Mouse (Mus musculus) cerebellum, adult 11 months (tissue): Measurements from ENCODE around the gene St7l.

Experiments
- DNase-seq: peaks from one replicate; pipeline ENCODE4 v3.0.0; 2022

The St7l gene

DNA sequence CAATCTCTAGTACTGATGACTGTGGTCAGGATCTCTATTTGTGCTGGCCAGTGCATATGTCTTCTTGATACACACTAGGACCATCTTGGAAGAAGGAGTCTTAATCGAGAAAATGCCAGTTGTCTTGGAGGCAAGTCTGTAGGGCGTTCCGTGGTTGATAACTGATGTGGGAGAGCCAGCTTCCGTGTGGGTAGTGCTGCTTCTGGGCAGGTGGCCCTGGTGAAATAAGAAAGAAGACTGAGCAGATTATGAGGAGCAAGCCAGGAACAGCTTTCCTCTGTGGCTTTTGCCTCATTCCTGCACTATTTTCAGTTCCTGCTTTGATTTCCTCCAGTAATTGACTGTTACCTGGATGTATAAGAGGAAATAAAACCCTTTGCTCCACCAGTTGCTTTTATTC is 41.6 kb downstream of the St7l start:
- no peak for DNase-seq

DNA sequence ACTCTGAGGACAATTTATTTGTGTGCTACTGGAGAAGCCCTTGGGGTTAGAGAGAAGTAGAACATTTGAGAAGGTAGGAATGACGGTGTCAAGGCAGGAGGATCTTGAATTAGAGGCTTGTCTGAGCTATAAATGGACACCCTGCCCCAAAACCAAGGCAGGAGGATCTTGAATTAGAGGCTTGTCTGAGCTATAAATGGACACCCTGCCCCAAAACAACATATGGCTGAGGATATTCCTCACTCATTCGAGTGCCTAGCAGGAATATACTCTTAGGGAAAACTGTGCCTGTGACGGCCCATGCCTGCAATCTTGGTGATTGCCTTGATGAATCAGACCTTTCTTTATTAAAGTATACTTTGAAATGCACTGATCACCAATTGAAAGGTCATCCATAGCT is 42.2 kb downstream of the St7l start:
- DNase-seq: no peak

DNA sequence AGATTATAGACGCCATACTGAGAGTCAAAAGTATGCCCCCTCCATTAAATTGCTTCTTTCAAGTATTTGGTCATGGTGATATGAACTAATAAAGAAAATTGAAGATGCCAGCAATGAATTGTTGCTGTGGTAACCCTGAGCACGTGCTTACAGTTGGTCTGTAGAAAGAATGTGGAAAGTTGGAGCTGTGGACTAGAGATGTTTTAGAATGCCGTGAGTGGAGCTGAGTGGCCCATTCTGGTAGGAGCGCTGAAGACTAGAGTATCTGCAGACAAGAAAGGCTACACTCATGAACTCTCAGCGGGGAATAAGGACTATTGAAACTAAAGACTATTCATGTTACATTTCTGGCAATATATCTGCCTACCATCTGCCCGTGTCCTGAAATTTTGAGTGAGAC is 45.4 kb downstream of the St7l start:
- no peak for DNase-seq

DNA sequence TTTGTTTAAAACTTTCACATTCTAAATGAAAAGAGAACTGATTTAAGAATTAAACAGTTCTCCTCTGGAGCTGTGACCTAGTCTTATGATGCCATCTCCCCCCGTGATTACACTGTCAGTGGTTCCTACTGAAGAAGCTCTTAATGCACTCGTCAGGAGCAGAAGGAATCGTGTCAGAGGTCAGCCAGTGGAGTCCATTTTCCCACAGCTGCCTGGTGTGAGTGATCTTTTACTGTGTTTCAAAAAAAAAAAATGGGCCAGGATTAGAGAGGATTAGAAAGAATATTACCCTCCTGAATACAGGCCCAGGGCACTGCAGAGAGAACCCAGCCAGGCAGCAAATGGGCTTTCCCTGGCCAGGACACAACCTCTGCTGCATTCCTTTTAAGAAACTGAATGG is 51.2 kb downstream of the St7l start:
- no peak for DNase-seq

DNA sequence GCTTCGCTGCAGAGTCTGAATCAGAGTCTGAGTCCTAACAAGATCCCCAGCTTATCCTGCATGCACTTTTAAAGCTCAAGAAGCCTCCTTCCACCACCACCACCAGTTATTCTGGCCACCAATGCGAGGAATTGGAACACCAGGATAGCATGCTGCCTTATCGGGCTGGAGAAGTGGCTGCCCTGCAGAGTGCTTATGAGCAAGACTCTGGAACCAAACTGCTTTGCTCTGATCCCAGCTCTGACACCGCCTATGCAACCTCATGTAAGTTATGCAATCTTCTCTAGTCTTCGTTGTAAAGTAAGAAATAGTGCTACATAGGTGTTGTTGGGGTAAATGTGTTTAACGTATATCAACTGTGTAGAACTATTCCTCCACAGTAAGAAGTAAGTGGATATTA is 65.6 kb downstream of the St7l start:
- no peak for DNase-seq

DNA sequence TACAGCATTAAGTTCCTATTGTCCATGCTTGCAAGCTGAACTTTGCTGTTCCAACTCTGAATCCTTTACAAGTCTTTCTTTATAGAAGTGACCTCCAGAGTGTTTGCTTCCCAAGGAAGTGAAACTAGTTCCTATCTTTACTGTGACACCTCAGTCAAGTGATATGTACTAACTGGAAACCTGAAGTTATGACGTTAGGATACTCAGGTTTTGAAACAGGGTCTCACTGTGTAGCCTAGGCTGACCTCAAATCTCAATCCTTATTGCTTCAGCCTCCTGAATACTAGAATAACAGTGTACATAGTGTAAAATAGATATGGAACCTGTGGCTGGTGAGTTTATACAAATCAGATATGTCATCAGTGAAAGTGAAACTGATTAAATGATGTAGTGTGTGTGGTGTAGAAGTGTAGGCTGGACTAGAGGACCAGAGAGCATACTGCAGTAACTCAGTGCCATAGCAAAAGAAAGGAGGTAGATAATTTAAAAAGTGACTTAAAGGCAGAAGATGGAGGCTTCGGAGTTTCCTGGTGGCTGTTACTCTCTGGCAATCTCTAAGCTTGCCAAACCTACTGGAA is 74.0 kb downstream of the St7l start:
- DNase-seq: no peak

DNA sequence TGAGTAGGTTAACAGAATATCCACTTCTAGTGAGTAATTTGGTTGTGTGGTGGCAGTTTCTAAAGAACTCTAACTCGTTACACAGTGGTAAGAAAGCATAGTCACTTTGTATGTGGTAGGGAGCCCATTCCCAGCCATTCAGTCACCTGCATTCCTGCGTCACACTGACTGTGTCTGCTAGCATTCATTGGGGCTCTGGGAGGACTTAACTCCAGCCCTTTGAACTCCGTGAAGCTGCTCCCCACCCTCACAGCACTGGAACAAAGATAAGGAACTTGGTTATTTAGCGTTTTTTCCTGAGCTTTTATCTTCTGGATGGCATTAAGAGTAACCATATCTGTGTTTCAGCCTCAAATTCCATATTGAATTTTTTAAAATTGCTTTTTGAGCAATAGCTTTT is 74.5 kb downstream of the St7l start:
- DNase-seq: no peak

DNA sequence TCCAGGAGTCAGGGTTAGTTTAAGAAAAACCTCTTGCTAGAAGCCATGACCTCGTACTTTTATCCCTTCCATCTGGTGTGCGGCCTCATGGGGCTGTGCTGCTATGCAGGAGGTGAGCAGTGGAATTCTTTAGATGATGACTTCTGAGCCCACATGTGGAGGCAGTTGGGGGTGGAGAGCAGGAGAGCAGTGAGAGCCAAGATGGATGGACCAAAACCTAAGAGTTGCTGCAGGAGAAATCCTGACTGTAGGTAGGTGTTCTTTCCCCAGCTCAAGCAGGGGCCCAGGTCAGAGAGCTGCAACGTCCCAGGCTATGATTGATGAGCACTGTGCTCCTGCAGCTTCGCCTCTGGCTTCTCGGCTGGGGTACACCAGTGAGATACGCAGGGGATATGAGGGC is 76.9 kb downstream of the St7l start:
- DNase-seq: no peak

DNA sequence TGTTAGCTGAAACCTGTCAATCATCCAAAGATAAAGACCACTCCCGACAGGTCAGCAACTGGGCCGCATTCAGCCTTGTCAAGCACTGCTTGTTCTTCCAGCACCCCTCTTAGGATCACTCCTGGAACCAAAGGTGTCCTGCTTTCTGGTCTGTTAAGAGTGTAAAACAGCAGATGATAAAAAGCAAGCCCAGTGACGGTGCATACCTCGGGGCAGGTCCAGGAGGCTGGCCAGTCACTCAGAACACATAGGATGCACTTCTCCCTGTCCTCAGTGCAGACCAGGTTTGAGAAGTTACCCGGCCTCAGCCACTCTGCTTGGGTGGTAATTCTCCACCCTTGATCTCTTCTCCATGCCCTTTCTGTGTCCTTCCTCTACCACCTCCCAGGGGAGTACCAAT is 78.9 kb downstream of the St7l start:
- no peak for DNase-seq

DNA sequence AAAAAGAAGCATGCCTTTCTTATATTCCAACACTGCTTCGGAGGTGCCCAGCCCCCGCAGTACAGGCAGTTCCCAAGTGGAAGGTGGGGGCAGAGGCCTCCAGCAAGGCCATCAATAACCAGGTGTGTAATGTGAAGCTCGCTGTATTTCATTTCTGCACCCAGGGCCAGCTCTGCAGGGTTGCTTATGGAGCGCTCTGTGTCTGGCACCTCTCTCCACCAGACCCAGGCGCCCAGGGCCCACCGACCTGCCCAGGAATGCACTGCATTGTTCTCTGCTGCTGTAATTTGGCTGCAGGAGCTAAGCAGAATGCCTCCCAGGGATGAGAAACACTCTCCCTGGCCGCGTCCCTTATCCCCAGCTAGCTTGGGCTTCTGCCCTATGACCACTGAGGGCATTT is 79.5 kb downstream of the St7l start:
- DNase-seq: no peak

DNA sequence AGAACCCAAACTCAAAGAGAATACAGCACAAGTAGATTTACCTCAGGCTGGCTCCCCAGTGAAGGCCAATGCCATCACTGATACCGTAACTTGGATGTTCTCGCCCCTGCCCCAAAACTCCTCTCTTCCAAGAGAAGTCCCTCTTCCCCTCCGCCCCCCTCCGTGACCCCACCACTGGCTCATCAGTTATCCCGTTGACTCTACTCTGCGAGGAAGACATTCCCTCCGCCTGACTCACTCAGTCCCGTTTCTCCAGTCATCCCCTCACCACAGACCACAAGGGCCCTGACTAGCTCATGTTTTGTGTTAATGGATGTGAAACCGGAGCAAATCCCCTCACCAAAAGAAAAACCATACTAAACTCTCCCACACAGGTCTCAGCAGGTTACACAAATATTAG is 81.1 kb downstream of the St7l start:
- DNase-seq: no peak

DNA sequence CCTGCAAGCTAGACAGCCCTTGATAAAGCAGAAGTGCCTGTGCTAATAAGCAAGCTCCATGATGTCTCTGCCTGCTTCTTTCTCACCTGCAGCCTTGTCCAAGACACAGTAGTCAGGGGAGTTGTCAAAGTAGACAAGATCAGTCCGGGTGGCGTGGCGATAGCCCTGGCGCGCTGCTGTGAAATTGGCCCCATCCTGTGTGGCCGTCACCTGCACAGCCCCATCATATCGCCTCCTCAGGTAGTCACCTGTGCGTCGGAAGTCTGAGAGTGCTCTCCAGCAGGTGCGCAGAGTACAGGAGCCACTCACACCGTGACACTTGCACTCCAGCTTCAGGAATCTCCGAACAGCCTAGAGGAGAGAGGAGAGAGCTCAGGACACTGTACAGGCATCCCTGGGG is 87.1 kb downstream of the St7l start:
- no peak for DNase-seq

DNA sequence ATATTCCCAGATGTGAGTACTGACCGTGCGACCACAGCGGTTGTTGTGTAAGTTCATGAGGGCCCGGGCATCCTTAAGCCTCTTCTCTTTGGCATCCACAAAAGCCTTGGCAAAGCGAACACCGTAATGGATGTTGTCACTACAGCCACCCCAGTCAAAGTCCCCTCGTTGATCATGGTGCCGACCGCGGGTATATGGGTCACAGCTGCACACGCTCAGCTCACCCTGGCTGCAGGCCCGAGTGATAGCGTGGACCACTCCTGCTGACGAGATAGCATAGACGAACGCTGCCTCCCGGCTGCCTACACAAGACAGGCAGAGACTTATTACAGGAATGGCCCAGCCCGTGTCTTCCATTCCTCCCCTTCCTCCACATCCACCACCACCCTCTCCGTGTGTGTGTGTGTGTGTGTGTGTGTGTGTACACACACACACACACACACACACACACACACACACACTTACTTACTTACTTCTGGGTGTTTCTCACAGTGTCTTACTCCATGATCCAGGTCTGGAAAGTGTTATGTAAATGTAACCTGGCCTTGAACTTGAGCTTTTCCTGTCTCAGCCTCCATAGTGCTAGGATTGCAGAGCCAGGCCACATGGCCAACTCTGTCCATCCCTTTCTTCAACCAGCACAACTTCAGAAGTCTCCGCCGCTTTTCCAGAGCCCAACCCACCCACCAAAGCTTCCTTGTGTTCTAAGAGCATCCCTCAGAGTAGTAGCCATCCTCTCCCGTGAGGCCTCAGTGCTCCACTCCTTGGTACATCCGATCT is 89.3 kb downstream of the St7l start:
- no peak for DNase-seq

DNA sequence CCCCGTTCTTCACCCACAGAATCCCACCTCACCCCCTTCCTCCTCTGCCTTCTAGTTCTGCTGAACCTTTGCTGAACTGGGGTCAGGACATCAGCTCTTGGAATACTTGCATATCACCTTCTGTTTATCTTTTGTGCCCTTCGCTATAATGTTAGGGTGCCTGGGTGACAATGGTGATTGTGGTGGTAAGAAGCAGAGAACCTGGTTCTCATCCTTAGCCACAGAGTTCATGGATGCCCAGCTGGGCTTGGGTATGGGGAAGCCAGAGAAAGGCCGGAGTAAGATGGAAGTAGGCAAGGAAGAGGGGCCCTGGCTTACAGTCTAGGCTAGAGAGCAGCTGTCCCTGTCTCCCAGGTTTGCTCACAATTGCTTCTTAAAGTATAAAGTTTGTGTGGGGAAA is 90.3 kb downstream of the St7l start:
- DNase-seq: no peak

DNA sequence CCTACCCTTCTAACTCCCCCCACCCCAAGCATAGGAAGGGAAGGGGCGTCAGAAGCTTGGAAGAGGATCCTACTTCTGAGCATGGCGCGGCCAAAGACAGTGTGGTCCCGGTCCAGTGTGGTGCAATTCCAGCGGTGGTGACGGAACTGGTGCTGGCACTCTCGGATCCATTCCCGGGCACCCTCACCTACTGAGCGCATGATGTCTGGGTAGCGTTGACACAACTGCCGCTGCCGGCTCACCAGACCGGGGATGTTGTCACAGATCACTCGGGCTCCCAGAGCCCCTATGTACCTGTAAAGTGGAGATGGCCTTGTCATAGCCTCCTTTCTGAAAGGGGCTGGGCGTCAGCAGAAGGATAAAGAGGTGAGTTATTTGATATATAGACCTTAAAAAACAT is 90.7 kb downstream of the St7l start:
- DNase-seq: no peak

DNA sequence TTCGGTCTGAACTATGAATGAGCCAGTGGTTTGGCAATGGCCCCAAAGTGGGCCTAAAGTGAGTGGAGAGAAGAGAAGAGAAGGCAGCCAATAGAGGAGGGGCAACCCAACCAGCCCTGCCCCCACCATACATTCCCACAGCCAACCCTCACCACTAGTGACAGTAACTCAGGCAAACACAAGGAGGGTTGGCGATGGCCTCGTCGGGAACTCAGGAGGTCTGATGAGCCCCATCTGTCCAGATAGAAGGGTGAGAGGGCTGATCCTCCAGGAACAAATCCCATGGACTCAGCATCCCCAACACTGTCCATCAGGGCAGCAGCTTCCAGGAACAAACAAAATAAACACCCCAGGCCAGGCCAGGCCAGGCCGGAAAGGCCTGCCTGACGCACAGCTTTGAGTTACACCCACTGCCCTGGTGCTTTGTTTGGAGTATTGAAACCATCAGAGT is 92.4 kb downstream of the St7l start:
- no peak for DNase-seq

DNA sequence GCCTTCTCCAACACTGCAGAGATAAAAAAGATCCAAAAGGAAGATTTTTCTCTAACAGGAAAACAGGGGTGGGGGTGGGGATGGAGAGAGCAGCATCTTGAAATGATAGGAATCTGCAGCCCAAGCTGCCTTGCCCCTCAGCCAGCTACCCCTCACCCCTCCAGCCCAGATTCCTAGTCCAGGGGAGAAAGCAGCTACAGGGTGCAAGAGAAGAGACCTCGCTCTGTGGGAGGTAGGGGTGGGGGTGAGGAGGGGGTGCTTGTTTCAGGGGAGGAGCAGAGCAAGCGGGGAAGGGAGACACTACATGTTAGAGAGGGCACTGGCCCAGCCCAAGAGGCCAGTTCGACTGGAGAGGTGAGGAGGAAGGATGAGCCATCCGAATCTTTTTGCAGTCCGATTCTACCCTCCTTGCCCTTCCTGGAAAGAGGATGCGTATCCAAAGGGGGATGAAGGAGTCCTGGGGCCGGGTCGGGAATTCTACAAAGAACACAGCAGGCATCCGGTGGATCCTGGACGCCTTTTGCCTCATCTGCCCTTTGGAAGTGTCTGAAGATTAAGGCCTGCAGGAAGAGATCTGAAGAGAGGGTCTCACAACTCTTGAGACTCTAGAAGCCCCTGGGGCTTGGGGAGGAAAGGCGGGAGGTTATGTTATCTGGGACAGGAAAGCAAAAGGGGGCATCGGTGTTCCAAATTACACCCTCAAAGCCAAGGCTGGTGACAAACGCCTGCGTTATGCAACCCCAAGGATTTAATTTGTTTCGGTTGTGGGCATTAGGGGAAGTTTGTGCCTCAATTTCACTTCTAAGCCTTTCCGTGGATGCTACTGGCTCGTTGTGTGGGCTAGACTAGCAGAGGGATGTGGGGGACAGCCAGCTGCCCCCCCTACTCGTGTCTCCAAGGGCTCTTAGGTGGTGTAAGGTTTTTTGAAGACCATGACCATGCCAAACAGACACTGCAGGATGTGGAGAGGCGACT is 96.5 kb downstream of the St7l start:
- DNase-seq: no peak

DNA sequence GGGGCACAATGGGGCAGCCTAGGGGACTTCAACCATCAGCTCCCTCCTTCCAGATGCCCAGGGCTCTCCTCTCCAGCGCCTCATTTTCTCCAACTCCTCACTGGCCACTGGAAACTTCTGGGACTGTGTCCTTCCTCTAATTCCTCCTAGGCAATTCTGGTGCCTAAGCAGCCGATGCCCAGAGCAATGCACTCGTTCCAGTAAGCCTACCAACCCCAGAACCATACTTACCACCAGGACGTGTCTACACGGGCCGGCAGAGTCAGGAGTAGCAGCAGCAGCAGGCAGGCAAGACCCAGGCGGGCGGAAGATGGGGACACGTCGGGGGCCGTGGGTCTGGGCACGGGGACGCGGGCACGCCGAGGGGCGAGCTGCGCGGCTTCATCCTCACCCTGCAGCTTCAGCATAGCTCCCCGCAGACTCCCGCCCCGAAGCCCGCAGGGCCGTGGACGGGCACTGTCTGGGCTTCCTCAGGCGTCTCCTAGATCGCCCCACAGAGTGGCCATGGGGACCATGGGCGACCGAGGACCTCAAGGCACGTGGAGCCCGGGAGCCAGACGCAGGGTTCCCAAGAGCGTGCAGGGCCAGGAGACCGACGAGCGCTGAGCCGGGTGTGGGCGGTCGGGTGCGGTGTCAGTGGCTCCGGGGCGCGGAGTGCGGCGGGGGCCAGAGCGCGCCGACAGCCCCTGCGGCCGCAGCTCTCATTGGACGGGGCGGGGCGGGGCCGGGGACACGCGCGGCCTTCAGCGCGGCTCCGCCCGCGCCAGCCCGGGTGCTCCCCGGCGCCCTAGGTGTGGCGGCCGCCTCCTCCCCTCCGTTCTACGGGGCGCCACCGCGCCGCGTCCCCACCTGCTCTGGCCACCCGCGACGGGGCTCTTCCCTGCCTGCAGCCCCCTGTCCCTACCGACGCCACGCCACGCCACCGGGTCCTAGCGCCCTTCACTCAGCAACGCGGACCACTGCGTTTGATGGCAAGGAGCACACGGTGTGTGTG is 97.6 kb downstream of the St7l start, which contains the start of gene Wnt2b:
Gene Wnt2b, minus strand, starts transcription at position 856 of the 994 bp plus-strand sequence.
- no peak for DNase-seq

DNA sequence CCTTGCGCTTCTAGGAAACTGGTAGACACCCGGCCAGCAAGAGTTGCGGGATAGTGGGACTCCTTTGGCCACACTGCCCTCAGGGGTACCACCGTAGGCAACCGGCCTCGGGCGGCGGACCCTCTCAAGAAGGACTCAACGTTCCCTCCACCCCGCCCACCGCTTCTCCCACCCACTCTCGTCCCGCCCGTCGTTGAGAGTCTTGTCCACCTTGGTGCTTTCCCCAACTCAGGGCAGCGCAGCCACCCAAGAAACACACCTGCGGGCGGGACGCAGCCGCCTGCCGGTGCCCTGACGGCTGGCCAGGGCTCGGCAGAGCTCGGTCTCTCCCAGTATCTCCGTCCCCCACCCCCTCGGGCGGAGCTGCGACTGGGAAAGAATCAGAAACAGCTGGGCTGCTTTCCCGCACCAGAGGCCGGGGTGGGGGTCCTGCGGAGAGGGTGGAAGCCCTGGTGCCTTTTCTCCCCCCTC is 98.4 kb downstream of the St7l start:
- no peak for DNase-seq

DNA sequence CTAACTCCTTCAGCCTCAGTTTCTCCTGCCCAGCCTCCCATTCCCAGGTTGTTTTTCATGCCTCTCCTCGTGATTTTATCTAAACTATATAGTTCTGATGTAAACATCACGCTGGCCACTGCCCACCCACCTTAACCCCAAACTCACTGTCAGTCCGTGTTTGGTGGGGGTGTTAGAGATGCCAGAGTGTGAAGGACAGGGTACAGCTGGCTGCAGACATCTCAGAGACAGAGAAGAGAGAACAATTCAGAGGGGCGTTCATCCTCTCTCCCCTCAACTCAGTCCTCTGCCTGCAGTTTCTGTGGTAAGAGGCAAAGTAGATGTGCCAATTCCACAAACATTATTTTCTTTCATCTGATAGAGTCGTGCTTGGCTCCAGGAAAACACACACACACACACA is 99.1 kb downstream of the St7l start:
- no peak for DNase-seq

DNA sequence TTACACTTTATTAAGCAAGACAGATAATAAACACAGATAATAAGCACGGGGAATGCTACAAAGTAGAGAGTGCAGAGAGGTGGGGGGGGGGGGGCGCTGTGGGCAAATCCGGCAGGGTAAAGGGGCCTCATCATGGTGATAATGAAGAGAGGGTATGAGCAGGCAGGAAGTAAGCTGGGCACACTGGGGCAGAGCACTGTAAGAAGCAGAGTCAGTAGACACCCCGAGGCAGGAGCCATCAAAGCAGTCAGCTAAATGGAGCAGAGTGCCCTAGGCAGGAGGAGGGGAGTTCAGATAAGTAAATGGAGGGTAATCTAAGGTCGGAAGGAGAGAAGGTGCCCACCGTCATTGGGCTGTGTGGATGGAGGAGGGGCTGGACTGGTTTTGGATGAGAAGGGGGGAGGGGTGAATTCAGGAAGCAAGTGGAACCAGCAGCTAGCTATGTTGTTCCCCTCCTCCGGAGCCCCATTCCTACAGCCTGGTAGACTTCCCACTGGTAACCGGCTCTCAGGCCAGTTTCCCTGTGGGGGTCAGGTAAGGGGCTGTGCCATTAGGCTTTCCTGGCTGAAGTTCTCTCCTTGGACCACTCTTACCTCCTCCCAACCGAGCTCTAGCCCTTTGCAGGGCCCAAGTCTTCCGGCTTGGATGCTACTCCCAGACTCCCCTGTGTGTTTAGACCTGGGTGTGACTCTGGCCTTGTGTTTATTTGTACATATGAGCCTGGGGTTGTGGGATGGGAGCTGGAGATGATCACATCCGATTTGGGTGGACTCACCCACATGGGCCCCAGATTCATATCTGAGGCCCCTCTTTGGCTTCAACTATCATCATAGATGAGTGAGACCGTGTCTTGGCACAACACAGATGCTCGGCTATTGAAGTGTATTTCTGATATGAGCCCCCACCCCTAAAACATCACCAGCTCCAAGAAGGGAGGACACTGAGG is 99.8 kb downstream of the St7l start:
- DNase-seq: no peak
